Mouse (Mus musculus) cerebral cortex, adult 2 months (tissue): ENCODE data around the gene Rgs10.

Experiments
- WGBS: fragments of 180-500 bp; shearing (Covaris S2); methylation state at CpG from one replicate; pipeline ENCODE4 v1.1.7; 2018; 5-methylcytosine and 5-hydroxymethylcytosine counted together

Gene Rgs10

GRCm38 (mm10) chr7:128403988-128404387 is 14.6 kb downstream of the Rgs10 start:
- 96% methylated on average over 6 of the region's 6 CpGs for WGBS

- WGBS: 83% methylated on average over 6 of the region's 6 CpGs
Observed at GRCm38 (mm10) chr7:128403586-128403985, 15.0 kb downstream of the Rgs10 start.

GRCm38 (mm10) chr7:128403128-128403527 is 15.4 kb downstream of the Rgs10 start:
- 88% methylated on average over 10 of the region's 10 CpGs for WGBS

GRCm38 (mm10) chr7:128402577-128402976 is 16.0 kb downstream of the Rgs10 start:
- WGBS: 95% methylated on average over 8 of the region's 8 CpGs

DNA sequence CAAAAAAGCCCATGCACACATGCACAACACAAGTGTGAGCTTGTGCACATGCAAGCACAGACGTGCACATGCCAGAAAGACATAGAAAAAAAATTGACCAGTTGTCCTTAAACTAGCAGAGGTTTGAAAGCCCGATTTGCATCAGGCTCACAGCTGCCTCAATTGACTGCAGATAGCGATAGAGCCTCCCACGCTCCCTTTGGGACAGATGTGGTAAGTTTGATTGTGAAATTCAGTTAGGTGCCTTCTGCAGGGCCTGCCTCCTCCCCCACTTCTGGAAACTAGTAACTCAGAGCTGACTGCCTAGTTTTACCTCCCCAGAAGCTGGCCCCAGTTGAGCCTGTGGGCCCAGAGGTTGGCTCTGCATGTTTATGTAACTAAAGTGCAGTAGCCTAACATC is 19.9 kb downstream of the Rgs10 start:
- WGBS: 87% methylated on average over 4 of the region's 4 CpGs

DNA sequence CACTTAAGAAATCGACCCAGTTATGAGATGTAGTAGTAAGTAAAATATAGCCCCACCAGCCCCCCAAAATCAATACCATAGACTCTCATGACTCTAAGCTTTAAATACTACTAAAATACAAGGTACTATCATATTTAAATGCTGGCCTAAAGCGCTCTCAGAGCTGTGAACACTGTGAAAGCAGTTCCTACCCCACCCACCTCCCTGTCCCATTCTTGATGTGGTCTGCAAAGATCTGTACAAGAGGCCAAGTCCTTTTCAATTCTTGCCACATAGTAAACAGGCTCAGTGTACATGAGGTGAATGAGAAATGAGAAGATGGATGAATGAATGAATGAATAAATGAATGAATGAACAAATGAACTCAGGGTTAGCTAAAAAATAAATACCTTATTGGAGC is 21.5 kb downstream of the Rgs10 start:
- 75% methylated on average over 2 of the region's 2 CpGs for WGBS

DNA sequence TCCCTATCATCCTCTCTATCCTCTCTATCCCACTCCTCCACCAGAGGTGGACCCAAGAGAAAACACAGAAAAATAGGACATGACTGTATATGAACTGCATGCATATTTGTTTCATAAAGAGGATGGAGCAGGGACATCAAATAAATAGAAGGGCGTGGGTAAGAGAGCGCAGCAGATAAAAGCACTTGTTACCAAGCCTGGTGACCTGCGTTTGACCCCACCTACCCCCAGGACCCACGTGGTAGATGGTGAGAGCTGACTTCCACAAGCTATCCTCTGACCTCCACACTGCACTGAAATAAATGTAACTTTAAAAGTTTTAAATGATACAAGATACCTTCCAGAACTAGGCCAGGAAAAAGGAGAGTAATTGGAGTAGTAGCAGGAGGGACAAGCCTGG is 24.8 kb downstream of the Rgs10 start:
- WGBS: 67% methylated on average over 4 of the region's 4 CpGs

DNA sequence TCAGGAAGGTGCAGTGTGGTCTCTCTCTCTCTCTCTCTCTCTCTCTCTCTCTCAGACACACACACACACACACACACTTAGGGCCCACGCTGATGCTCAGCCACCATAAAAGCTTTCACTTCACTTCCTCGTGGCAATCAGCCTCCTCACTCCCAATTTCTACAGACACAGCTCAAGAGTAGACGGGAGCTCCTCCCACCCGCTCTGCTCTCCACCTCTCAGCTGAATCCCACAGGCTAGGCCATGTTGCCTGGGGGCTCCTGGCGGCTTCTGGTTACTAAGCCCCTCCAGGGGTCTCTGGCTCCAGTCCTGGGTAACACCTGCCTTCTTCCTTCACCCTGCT is 25.6 kb downstream of the Rgs10 start:
- WGBS: 54% methylated on average over 5 of the region's 5 CpGs

DNA sequence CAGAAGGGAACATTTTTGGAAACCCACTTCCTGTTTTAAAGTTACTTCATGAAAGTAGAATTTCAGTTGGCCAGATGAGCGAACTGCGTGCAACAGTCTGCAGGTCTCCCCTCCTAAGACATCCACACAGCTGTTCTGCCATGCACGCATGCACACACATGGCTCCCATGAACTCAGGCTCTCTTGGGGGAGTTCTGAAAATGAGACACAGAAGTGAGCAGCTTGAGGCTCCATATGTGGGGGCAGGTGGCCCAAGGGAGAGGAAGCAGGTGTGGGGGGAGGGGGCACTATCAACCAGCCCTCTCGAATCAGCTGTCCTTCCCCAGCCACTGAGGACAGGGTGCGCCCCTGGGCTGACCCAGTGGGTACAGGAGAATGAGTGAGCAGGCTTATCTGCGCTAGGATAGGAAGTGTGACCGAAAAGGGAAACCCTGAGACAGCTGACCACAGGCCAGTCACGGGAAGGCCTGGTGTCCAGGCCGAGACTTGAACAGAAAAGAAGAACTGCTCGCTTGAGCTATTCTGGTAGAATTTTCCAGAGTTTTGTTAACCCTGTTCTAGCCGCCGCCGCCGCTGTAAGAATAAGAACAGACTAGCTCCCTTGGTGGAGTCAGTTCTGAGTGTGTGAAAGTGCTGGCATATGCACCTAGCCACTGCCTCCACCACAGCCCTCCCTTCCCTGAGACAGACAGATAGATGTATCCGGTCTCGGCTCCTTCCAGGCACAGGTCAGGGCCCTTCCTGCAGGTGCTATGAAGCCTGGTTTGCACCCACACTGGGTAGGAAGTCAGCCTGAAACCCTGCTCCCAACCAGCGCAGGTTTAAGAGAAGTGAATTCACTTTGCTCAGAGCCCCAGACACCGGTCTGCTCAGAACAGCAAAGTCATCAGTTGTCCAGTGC is 26.2 kb downstream of the Rgs10 start:
- WGBS: 89% methylated on average over 18 of the region's 18 CpGs

DNA sequence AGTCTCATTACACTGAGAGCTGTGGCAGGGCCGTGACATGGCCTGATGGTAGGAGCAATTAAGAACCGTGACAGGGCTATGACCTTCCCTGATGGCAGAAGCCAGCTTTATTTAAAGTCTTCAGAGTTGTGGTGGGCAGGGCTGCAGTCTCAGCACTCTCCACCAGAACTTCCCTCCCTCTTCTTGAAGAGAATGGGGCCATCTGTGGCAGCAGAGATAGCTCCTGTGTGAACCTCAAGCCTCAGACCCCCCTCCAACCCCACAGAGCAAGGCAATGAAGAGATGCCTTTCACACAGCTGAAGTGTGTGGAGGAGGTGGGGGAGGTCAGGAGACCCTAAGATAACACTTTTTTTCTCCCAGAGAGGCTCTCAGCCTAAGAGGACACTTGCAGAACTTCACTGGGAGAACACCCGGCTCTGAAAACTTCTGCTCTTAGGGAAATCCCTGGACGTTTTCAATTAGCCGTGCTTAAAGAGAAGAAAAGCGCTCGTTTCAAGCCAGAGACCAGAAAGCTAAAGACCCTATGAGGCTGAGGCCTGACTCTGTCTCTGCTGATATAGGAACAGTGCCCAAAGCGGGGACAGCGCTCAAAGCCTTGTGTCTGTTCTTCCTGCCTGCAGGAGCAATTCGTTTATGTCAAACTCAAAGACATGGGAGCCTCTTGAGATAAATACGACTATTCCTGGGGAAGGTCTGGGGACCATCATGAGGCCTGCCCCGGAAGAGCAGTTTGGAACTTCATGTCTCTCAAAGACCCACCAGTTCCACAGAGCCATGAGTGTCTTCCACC is 27.1 kb downstream of the Rgs10 start:
- 76% methylated on average over 12 of the region's 12 CpGs for WGBS

DNA sequence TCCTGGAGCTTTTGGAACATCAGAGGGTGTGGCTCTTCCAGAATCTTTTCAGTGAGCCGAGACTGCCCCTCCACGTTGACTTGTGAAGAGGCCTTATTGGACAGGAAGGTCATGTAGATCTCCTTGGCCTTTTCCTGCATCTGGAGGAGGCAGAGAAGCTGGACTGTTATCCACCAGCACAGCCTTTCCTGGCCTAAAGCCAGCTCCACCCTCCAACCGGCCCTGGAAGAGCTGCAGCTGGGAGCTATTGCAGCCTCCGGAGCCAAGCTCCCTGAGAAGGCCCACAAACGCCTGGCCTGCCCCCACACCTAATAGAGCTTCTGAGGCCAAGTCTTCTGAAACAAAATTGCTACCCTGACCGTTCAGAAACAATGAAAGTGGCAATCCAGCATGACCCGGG is 29.6 kb downstream of the Rgs10 start:
- WGBS: 51% methylated on average over 7 of the region's 7 CpGs

DNA sequence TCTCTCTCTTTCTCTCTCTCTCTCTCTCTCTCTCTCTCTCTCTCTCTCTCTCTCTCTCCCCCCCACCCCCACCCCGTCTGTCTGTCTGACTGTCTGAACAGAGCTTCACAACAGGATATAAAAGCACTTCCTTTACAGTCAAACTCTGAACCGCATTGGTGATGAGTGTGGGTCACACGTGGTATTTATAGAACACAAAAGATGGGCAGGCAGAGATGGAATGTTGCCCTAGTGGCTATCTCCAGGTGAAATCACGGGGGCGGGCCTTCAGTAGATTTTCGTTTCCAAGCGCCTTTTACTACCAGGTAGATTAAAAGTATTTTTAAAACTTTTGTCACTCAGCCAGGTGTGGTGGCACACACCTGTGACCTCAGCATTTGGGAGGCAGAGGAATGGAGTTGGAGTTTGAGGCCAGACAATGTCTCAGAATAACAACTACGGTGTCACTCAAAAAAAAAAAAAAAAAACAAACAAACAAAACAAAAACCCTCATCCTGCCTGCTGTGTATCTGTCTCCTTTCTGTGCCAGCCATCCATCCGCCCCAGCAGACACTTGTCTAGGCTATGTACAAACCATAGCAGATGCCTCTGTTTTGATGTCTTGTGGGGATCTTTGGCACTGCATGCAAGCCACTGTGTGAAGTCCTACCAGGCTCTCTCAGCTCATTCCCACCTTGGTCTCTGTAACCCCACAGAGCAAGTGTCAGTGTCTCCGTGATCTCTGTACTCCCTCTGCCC is 34.7 kb downstream of the Rgs10 start:
- WGBS: 68% methylated on average over 10 of the region's 10 CpGs

GRCm38 (mm10) chr7:128383189-128383725 is 35.3 kb downstream of the Rgs10 start:
- 85% methylated on average over 7 of the region's 7 CpGs for WGBS

- WGBS: 96% methylated on average over 6 of the region's 6 CpGs
Observed at GRCm38 (mm10) chr7:128382527-128382860, 36.1 kb downstream of the Rgs10 start.

DNA sequence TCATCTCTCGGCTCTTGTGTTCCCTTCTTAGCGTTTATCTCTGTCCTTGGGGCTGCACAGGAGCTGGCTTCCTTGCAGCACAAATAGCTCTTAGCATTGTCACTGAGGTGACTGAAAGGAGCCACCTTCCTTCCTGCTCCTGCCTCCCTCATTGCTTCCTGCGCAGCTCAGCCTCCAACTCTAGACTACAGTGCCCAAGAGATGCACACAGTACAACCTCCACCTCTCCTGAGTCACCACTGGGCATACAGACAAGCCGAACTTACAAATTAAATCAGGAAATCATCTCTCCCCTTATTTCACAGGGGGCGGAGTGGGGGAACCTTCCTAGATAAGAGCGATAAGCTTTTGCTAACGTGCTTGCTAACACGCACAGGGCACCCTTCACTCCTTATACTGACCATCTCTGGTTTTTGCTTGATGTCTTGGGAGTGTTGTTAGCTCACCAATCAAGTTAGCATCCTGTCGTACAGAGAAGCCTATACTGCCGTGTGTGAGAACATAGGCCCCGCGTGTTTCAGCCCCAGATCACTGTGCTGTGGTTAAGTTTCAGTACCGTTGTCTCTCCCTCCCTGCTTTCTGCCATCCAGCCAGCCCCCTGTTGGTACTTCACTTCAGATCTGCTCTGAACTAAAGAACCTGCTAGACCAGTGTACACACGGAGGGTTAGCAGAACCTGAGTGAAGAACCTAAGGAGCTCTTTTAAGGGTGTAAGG is 36.6 kb downstream of the Rgs10 start:
- WGBS: 85% methylated on average over 14 of the region's 14 CpGs

DNA sequence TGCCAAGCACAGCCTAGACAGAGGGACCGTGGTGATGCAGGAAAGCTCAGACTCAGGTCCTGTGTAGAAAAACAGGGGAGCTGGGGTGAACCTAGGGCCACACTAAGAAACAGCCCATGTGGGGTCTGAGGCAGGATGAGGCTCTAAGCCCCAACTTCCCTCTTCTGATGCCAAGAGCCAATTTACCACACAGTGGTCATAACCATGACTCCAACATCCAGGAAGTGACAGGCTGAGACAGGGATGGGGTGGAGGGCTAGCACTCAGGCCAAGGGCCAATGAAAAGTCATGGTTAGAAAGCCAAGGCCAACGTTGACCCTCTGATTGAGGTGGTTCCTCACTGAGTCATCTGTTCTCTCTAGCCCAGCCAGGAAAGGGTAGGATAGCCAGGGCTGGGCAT is 37.6 kb downstream of the Rgs10 start:
- 90% methylated on average over 2 of the region's 2 CpGs for WGBS

- WGBS: 52% methylated on average over 16 of the region's 16 CpGs
Observed at GRCm38 (mm10) chr7:128379162-128379805, 39.3 kb downstream of the Rgs10 start.

DNA sequence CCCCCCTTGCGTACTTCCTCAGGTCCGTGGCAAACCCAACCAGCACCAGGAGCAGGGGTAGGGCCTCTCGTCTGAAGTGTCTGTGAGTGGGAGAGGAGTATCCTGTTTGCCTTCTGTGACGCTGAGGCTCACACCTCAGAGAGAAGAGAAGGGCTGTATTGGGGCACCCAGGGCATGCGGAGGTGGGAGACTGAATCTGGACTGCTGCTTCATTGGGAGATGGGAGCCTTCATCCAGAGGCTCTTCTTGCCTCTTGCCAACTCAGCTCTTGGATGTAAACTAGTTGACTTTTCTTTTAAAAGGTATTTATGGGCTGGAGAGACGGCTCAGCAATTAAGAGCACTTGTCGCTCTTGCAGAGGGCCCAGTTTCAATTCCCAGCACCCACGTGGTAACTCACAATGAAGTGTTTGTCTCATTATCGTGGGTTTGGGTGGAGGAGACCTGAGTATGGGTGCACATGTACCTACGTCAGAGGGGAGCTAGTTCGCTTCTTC is 42.3 kb downstream of the Rgs10 start:
- 84% methylated on average over 11 of the region's 11 CpGs for WGBS

DNA sequence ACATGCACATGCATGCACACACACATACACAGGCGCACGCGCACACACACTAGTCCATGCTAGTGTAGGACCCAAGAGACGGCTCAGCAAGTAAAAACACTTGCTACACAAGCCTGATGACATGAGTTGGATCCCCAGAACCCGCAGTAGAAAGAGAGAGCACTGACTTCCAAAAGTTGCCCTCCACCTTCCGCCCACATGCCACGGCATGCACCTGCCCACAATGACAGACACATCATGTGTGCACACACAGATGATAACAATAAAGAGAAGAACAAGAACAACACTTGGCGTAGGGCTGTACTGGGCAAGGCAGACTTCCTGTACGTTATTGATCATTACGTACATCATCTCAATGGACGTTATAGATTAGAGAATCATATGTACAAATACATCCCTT is 44.4 kb downstream of the Rgs10 start:
- 96% methylated on average over 11 of the region's 11 CpGs for WGBS

GRCm38 (mm10) chr7:128373751-128374150 is 44.8 kb downstream of the Rgs10 start:
- 89% methylated on average over 8 of the region's 8 CpGs for WGBS

GRCm38 (mm10) chr7:128372331-128372730 is 46.2 kb downstream of the Rgs10 start:
- WGBS: 69% methylated on average over 3 of the region's 3 CpGs
